Mouse (Mus musculus) thymus, postnatal 14 days (tissue): ENCODE results near the gene Maml1.

ENCODE experiments used
- DNase-seq: peaks from one replicate; pipeline ENCODE4 v3.0.0; 2021

Gene Maml1

DNA sequence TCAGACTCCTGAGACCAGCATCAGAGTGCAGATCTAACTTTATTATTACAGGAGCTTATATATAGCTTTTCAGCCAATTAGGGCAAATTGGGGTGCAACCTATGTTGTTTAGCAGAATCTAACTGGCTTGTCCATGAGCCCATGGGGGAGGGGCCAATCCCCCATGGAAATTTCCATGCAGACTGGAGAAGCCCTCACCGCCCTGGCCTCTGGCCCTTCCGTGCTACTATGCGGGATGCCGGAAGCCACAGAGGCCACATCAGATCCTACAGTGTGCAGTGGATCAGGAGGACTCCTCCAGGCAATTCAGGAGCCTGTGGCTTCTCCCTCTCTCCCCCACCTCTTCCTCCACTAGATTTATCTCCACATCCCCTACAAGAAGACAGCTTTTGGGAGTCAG lies 74.3 kb downstream of the Maml1 start:
- DNase-seq, result no peak

DNA sequence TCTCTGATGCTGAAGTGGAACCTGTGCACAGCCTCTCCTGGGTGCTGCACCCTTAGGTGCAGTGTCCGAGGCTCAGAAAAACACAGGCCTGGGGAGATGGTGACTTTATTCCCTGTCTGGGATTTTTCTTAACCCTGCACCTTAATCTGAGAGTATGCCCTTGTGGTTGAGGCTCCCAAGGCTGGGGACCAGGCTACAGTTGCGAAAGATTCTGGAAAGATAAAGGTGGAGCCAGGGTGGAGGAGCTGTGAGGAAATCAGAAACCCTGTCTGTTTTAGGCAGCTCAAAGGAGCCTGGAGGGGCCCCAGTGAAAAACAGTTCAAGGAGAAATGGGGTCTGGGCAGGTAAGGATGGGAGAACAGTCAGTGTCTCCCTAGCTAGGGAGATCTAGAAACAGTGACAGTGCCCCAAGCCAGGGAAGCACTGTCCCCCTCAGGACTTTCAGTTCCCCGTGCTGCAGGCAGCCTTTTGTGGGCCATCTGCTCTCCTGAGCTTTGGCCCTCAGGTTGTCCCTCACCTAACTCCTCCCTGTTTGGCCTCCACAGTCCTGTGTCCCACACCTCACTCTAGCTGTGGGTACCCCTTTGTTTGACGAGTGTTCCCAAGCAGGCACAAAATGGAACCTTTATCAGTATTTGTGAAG lies 75.3 kb downstream of the Maml1 start:
- DNase-seq, result no peak

DNA sequence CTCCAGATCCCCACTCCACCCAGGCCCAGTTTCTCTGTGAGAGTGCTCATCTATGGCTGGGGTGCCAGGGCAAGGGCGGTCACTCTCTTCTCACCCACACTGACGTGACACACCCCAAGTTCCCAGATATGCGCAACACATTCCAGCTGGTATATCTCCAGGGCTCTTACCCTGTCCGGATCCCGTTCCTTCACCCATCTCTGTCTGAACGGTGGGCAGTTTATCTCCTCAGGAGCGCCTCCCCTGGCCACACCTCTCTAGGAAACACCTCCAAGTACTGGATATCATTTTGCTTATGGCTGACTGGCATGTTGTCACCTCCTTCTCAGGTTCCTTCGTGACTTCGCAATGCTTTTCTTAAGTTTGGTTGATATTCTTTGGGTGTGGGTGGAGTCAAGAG lies 76.5 kb downstream of the Maml1 start:
- no peak for DNase-seq

- DNase-seq, result no peak
Observed at GRCm38 (mm10) chr11:50214631-50215030, 77.5 kb downstream of the Maml1 start.

DNA sequence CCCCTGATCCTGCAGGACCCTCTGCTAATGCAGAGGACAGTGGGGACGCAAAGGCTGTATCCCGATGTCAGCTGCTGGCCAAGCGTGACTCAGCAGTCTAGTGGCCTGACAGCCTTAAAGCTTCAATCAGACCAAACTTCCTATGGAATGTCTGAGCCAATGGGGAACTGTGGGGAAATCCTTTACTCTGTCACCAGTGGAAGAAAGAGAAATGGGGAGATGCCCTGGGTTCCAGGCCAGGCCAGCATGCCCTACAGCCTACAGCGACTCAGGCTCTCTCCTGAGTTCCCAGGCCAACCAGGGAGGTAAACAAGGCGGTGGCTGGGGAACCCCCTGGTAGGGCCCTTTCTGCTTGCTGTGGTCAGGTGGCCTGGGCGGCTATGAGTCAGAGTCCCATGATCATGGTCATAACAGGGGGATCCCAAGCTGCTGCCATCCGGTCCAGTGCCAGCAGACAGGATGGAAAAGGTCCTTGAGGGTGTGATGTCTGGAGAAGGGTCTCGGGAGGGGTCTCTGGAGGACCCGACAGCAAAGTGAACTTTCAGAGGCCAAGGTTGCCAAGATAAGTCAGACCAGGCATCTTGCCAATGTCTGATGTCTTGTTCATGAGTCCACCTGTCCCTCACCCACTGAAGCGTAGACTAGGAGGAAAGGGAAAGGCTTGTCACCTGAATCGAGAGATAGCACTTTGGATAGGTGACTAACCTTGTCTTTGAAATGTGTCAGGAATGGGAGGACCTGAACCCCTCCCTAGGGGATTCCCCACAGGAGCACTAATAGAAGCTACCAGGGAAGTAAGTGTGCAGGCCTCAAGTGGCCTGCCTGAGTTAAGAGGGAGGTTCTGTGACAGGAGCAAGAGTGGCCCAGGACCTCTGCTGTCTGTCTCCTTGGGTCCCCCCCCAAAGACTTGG lies 79.0 kb downstream of the Maml1 start:
- DNase-seq, result no peak

- DNase-seq, result no peak
Observed at GRCm38 (mm10) chr11:50212060-50212739, 79.9 kb downstream of the Maml1 start.

DNA sequence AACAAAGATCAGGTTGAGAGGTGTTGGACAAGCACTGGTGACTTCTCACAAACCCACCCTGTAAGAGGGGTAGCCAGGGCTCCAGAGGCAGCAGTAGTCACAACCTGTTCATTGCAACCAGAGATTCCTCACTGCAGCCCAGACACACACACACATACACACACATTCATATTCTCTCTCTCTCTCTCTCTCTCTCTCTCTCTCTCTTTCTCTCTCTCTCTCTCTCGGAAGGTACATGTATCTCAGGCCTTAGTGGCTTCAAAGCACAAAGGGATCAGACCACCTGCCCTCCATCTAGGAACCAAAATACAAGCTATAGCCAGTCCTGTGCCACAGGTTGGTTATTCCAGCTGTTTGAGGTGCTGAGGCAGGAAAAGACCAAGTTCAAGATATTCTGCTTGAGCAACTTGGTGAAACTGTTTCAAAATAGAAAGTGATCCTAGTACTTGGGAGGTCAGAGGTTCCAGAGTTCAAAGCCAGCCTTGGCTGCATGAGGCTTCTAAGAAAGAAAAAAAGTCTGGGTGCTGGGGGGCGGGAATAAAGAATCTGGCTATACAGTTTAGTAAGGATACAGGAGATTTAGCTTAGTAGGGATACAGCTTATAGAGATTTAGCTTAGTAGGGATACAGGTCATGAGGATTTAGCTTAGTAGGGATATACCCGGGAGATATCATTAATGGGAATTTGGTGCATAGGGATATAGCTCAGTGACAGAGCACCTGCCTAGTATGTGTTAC lies 80.6 kb downstream of the Maml1 start:
- no peak for DNase-seq

DNA sequence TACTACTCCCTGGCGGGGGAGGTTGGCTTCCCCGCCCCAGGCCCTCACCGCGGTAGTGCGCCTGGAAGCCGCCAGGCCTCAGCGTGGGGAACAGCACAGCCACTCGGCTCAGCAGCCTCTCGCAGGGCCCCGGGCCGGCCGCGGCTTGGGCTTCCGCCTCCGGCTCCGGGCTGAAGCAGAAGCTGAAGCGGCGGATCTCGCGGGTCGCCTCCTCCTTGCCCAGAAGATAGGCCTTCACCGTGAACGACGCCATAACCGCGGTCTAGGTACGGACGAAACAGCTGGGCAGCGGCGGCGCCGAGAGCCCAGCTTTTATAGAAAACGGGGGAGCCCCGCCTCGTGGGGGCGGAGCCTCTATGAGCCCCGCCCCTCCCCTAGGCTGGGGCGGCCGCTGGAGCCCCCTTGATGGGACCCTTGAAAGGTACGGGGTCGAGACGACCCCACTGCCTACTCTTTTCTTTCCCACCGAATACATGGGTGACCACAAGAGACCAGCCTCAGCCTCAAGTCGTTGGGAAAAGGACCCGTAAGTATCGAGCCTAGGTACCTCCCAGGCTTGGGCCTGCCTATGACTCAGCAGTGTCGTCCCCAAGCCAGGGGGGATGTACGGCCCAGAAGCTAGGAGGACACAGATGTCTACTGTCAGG lies 81.5 kb downstream of the Maml1 start, which contains the start of the genes Sqstm1 and Mgat4b:
TSS of gene Sqstm1 (minus strand) at position 323 of the 647 bp plus-strand sequence.
TSS of gene Mgat4b (plus strand) at position 386 of the 647 bp plus-strand sequence.
- DNase-seq, result peak; percentile 83

DNA sequence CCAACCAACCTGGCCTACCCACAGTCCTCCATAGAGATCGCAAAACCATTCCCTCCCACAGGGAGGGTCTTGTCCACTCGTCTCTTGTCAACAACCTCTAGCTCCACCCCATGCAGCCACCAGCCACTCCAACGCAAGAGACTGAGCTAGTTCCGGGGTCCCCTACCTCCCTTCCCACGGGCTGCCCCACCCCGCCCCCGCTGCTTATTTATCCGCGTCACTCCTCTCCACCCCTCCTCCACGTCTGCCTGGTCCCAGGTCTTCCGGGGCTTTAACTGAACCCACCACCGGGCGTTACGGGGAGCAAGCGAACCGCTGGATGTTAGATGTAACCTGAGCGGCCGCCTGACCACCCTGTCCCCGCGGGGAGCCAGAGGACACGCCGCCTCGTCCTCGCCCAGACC lies 82.0 kb downstream of the Maml1 start:
- DNase-seq, result peak; percentile 95

DNA sequence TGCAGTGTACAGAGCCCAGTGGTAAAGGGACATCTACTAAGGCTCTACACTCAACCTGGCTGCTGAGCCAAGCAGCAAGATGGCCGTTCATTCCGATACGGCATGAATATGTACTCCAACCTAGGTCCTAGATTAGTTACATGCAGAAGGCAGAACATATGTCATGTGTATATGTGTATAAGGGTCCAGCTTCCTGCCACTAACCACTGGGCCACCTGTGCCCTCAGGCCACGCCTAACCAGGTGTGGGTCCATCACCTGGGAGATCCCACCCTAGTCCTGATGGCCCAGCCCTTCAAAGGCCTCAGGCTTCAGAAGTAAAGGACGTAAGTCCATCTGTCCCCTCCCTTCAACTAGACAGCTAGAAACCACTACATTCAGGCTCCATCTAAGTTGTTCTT lies 84.1 kb downstream of the Maml1 start:
- DNase-seq, result no peak

DNA sequence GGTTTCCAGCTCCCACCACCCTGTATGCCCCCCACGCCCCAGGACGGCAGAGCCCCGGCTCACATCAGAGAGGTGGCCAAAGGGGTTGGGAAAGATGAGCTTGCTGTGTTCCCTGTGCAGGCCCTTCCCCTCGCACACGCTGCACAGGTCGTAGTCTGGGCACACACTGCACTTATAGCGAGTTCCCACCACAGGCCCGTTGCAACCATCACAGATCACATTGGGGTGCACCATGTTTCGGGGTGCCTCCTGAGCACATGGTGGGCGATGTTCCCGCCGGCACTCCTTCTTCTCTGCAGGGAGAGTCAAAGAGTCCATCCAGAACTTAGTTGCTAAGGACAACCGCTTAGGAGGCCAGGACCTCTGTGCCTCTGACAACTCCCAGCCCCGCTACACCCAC lies 84.8 kb downstream of the Maml1 start:
- no peak for DNase-seq

GRCm38 (mm10) chr11:50206037-50206436 lies 86.1 kb downstream of the Maml1 start:
- no peak for DNase-seq
